Mouse (Mus musculus) adrenal gland, adult 2 months (tissue): ENCODE data around the gene Gm20696. TPM values are rescaled to one million over a fixed set of nuclear protein-coding genes. Genes with fewer than 3 reads are reported as not detected.
A peak's percentile ranks its signal among the peaks of the same experiment; 100 is the strongest.

Experiments
- DNase-seq: peaks from one replicate; pipeline ENCODE4 v3.0.0; 2021
- polyA plus RNA-seq: library from polyadenylated mRNA; depleted of rRNA; stranded (reverse); fragments of >200 nt; gene quantifications from 2 replicates; pipeline ENCODE4 v1.2.3, GENCODE M21; 2012
- total RNA-seq, 2 experiments: library from RNA; stranded (reverse); gene quantifications; 2 replicates each; pipeline ENCODE4 v1.2.3; 2021

Gm20696 gene
- total and polyA plus RNA-seq, 3 experiments = 1.8 to 3.0 (median 2.3) TPM

GRCm38 (mm10) chr6:99439214-99439877 lies 227.3 kb downstream of the Gm20696 start:
- no peak for DNase-seq

GRCm38 (mm10) chr6:99436371-99436770 lies 230.2 kb downstream of the Gm20696 start:
- DNase-seq = peak; percentile 53

DNA sequence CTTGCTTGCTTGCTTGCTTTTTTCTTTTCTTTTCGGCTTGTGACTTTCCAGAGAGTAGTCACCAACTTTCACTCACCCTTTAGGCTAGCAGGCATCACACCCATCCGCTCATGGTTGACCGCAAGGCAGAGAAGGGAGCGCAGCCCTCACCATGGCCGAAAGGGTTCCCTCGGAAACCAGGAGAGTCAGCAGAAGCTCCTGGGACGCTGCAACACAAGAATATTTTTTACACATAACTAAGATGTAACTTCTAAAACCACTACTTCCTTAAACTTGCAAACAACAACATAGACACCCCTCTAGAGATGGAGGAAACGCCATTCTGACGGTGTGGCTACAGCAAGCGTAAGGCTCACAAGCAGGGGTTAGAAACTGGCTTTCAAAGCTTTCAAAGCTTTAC lies 231.5 kb downstream of the Gm20696 start:
- peak; percentile 19 for DNase-seq

- no peak for DNase-seq
These were observed 233.6 kb downstream of the Gm20696 start for GRCm38 (mm10) chr6:99433006-99433405.

- no peak for DNase-seq
These were observed 234.7 kb downstream of the Gm20696 start for GRCm38 (mm10) chr6:99431941-99432340.

- DNase-seq = no peak
These were observed 236.0 kb downstream of the Gm20696 start for GRCm38 (mm10) chr6:99430560-99430959.

- no peak for DNase-seq
These were observed 237.0 kb downstream of the Gm20696 start for GRCm38 (mm10) chr6:99429378-99430131.

- no peak for DNase-seq
These were observed 237.6 kb downstream of the Gm20696 start for GRCm38 (mm10) chr6:99428961-99429360.

DNA sequence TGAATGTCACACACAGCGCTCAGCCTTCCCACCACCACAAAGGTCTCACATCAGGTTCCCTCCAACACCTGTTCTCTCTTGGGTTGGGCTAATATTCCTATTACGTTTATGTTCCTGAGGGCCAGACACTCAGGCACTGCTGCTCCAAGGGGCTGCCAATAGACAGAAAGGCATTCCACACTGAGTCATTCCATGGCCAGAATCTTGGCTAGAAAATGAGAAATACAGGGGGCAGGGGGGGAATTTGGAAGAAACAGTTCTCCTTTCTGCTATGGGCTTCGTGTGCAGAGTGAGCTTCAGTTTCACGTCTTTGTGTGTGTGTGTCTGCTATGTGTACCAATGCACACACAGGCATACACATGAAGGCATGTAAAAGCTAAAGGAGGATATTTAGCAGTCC lies 239.3 kb downstream of the Gm20696 start:
- no peak for DNase-seq

GRCm38 (mm10) chr6:99425044-99425443 lies 241.6 kb downstream of the Gm20696 start:
- DNase-seq = no peak

- DNase-seq = peak; percentile 70
These were observed 245.9 kb downstream of the Gm20696 start for GRCm38 (mm10) chr6:99420666-99421065.

DNA sequence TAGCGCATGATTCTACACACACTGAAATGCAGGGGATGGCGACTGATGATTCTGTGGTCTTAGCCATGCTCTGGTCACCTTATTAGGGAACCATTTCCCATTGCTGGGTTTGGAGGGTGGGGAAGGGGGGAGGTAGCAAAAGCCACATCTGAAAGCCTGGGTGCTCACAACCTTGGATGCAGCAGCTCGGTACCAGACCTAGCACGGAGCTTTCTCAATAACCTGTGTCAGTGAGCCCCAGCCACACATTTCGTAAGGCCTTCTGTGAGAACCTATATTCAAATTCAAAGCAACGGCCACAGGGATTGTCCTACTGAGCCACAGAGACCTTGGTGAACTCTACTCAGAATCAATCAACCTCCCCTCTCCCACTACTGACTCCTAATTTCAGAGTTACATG lies 254.0 kb downstream of the Gm20696 start:
- DNase-seq = no peak

DNA sequence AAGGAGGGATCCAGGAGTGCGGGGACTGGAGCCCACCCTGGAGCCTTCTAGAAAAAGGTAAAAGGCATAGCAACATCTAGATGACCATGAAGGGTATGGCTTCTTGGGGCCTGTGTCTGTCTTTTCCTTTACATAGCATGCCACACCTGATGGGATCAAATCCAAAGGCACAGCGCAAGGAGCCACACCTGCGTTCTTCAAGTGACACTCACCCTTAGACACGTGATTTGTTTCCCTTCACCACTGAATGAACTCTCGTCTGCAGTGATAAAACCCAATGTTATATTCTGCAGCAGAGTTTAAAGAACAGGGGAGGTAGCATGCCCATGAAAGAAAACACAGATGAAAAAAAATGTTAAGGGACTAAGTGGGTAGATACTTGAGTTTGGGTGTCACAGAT lies 257.0 kb downstream of the Gm20696 start:
- no peak for DNase-seq

GRCm38 (mm10) chr6:99408880-99409279 lies 257.7 kb downstream of the Gm20696 start:
- no peak for DNase-seq

- DNase-seq = no peak
These were observed 262.7 kb downstream of the Gm20696 start for GRCm38 (mm10) chr6:99403755-99404390.

GRCm38 (mm10) chr6:99402941-99403340 lies 263.7 kb downstream of the Gm20696 start:
- no peak for DNase-seq

DNA sequence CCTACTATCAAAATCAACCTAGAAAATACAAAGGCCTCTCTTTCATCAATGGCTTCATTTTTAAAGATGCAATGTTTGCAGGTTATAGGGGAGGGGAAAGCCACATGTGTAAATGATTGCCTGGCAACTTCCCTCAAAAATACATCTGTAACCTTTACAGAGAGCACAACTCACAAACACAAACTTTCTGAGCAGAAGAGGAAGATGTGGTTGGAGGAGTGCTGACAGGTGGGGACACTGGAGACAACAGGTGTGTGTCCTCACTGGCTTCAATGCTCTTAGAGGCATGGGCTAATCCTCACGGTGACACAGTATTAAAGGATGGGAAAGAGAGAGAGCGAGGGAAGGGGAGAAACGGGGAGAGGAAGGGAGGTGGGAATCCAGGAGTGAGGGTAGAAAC lies 264.2 kb downstream of the Gm20696 start:
- no peak for DNase-seq

DNA sequence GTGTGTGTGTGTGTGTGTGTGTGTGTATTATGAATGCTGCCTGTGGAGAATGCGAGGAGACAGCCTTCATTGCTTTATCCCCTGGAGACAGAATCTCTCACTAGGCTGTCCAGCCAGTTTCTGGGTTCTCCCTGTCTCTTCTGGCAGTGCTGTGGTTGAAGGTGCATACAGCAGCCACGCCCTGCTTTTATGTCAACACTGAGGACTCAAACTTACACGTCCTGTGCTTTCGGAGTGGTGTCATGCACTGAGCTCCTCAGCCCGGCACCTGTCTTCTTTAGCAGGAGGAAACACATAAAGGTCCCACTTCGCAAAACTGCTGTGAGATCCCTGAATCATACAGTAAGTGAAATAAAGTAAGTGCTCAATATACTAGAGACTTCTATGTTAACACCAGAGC lies 264.8 kb downstream of the Gm20696 start:
- no peak for DNase-seq

DNA sequence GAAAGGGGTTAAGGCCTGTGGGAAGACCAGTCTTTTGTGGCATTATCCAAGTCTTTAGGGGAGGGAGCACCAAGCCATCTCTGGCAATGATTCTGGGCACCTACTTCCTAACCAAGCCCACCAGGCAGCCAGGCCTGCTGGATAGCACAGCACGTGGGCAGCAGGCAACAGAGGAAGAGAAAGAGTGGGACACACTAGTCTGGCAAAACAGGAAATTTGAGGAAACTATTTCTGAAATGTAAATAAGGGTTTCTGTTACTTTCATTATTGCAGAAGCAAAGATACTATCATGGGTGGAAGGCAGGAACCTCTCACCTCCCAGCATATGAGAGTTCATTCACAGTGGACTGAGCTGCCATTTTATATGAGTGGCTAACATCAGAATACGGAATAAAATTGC lies 265.4 kb downstream of the Gm20696 start:
- no peak for DNase-seq

DNA sequence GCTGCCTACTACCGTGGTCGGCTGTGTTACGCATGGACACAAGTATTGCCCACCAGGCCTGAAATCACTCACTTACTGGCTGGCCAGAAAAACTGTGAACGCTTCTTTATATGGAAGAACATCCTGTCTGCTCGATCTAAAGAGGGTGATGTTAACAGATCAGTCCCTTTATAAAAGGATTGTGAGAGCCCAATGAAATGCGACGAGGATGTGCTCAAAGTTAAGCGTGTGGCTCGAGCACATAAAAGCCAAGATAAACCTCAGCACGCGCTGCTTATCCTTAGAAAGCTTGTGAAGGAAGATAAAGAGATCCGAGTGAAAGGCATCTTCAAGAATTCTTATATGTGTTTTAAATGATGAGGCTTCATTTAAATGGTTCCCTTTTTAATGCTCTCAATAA lies 270.9 kb downstream of the Gm20696 start:
- no peak for DNase-seq

DNA sequence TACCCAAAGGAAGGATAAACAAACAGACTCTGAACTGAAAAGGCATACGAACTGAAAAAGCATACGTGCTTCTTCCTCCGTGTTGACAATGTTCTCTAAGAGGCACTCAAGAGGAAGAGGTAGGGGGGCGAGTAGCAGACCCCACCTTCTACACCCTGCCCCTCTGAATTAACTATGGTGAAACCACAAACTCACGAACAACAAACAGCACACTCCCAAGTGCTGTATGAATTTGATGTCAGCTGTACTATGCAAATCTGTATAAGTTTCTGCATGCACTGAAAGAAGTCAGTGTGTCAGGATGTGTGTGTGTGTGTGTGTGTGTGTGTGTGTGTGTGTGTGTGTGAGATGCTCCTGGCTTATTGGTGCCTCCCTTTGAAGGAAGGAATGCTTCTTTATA lies 271.8 kb downstream of the Gm20696 start:
- no peak for DNase-seq

GRCm38 (mm10) chr6:99392484-99392883 lies 274.1 kb downstream of the Gm20696 start:
- DNase-seq = no peak
